Mouse (Mus musculus): ENCODE results near the gene Psmf1. TPM values are rescaled to one million over a fixed set of nuclear protein-coding genes. Genes with fewer than 3 reads are reported as not detected.
A peak's percentile ranks its signal among the peaks of the same experiment; 100 is the strongest.

Gene Psmf1
- total RNA-seq, 2 experiments from 2014 or later = 38.5 to 42.3 TPM

- intact Hi-C loops (cut with DNase I) = loop anchor here (5.0 kb wide), 1 partner anchor 84 kb away; the partner anchor contains the start of gene Snph
- peak overlapping the region; percentile 71; the same call in 1 of the 2 replicates for H3K27ac ChIP-seq
- no peak for TF ChIP-seq CTCF (IDR thresholded peaks at IDR 0.05)
- no peak for DNase-seq (ENCODE audit: extremely low spot score in 1 of 2, low spot score in 2 of 2)
- H3K4me3 ChIP-seq = no peak overlapping the region
Observed at GRCm38 (mm10) chr2:151716318-151717055, 27.5 kb downstream of the Psmf1 start.

GRCm38 (mm10) chr2:151715526-151715925, 28.5 kb downstream of the Psmf1 start:
- Histone ChIP-seq H3K4me3 (no peak overlapping the region), H3K27ac (peak overlapping the region; percentile 71; the same call in 1 of the 2 replicates)
- no peak for DNase-seq (ENCODE audit: extremely low spot score in 1 of 2, low spot score in 2 of 2)
- no peak for TF ChIP-seq CTCF (IDR thresholded peaks at IDR 0.05)
- intact Hi-C loops (cut with DNase I) = loop anchor here (5.0 kb wide), 1 partner anchor 83 kb away; the partner anchor contains the start of gene Snph

- intact Hi-C loops (cut with DNase I) = no loop called here
- TF ChIP-seq CTCF (IDR thresholded peaks at IDR 0.05) = no peak
- no peak overlapping the region for H3K4me3 ChIP-seq
- DNase-seq (ENCODE audit: extremely low spot score in 1 of 2, low spot score in 2 of 2) = no peak
- H3K27ac ChIP-seq = no peak overlapping the region
Observed at GRCm38 (mm10) chr2:151712647-151713046, 31.3 kb downstream of the Psmf1 start.

- intact Hi-C loops (cut with DNase I) = loop anchor here (5.0 kb wide), 1 partner anchor 71 kb away; the partner anchor contains the start of gene Snph
- no peak for TF ChIP-seq CTCF (IDR thresholded peaks at IDR 0.05)
- Histone ChIP-seq H3K4me3 (peak overlapping the region; percentile 78), H3K27ac (peak overlapping the region; percentile 85)
- peak in 1 of 2 experiments; percentile 31 for DNase-seq (ENCODE audit: extremely low spot score in 1 of 2, low spot score in 2 of 2)
Observed at GRCm38 (mm10) chr2:151702851-151703190, 41.2 kb downstream of the Psmf1 start.

GRCm38 (mm10) chr2:151702146-151702850, 41.7 kb downstream of the Psmf1 start:
- peak; percentile 62 to 69 for DNase-seq (ENCODE audit: extremely low spot score in 1 of 2, low spot score in 2 of 2)
- H3K4me3 ChIP-seq = peak overlapping the region; percentile 78
- peak overlapping the region; percentile 85 for H3K27ac ChIP-seq
- TF ChIP-seq CTCF (IDR thresholded peaks at IDR 0.05) = peak; percentile 31
- intact Hi-C loops (cut with DNase I) = loop anchor here (5.0 kb wide), 1 partner anchor 70 kb away; the partner anchor contains the start of gene Snph

GRCm38 (mm10) chr2:151701231-151702145, 42.5 kb downstream of the Psmf1 start, which contains the start of gene Tmem74b:
Tmem74b (plus strand) TSS chr2:151702008.
- Histone ChIP-seq H3K27ac (peak within 1 kb of the TSS; percentile 85), H3K4me3 (peak within 1 kb of the TSS; percentile 78)
- intact Hi-C loops (cut with DNase I) = loop anchor here (5.0 kb wide), 1 partner anchor 69 kb away; the partner anchor contains the start of gene Snph
- TF ChIP-seq CTCF (IDR thresholded peaks at IDR 0.05) = no peak
- DNase-seq (ENCODE audit: extremely low spot score in 1 of 2, low spot score in 2 of 2) = no peak

- intact Hi-C loops (cut with DNase I) = loop anchor here (5.0 kb wide), 1 partner anchor 171 kb away; no protein-coding TSS in a partner anchor
- H3K27ac ChIP-seq = no peak overlapping the region
- no peak for TF ChIP-seq CTCF (IDR thresholded peaks at IDR 0.05)
- H3K4me3 ChIP-seq = no peak overlapping the region
- DNase-seq (ENCODE audit: extremely low spot score in 1 of 2, low spot score in 2 of 2) = no peak
Observed at GRCm38 (mm10) chr2:151682976-151683375, 61.0 kb downstream of the Psmf1 start.

GRCm38 (mm10) chr2:151682357-151682756, 61.6 kb downstream of the Psmf1 start:
- peak in 1 of 2 experiments; percentile 18 for DNase-seq (ENCODE audit: extremely low spot score in 1 of 2, low spot score in 2 of 2)
- Histone ChIP-seq H3K27ac (no peak overlapping the region), H3K4me3 (no peak overlapping the region)
- peak; percentile 58 for TF ChIP-seq CTCF (IDR thresholded peaks at IDR 0.05)
- intact Hi-C loops (cut with DNase I) = loop anchor here (5.0 kb wide), 1 partner anchor 170 kb away; no protein-coding TSS in a partner anchor

GRCm38 (mm10) chr2:151676234-151676633, 67.8 kb downstream of the Psmf1 start:
- intact Hi-C loops (cut with DNase I) = loop anchor here (1.0 to 5.0 kb wide), 2 partner anchors 101 to 184 kb away; partner anchors contain the start of gene Nsfl1c
- DNase-seq (ENCODE audit: extremely low spot score in 1 of 2, low spot score in 2 of 2) = no peak
- peak; percentile 47 for TF ChIP-seq CTCF (IDR thresholded peaks at IDR 0.05)
- Histone ChIP-seq H3K4me3 (no peak overlapping the region), H3K27ac (no peak overlapping the region)

- no peak for TF ChIP-seq CTCF (IDR thresholded peaks at IDR 0.05)
Observed at GRCm38 (mm10) chr2:151670968-151671329, 73.0 kb downstream of the Psmf1 start.

More at GRCm38 (mm10) chr2:151670968-151671329, 73.0 kb downstream of the Psmf1 start:
- intact Hi-C loops (cut with DNase I) = no loop called here
- Histone ChIP-seq H3K4me3 (no peak overlapping the region), H3K27ac (no peak overlapping the region)
- no peak for DNase-seq (ENCODE audit: extremely low spot score in 1 of 2, low spot score in 2 of 2)

Data from left cerebral cortex, adult 2 months (tissue).